Mouse (Mus musculus): ENCODE measurements around the gene Dnah2.

DNA sequence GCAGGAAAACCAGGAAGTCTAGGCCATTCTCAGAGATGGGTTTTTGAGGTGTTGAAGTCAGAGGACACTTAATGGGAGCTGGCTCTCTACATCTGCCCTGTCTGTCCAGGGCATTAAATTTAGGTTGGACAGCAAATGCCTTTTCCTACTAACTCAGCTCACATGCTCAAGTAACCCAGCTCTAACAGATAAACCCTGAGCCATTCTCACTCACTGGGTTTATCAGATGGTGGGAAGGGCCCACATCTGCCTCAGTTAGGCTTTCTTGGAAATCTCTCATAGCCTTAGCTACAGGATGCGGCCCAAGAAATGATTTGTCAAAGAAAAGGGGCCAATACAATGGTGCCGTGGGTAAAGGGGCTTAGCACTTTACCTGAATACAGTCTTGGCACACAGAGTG lies 122.7 kb downstream of the Dnah2 start:
- TF ChIP-seq CTCF (IDR thresholded peaks at IDR 0.05; ENCODE audit: control insufficient read depth, insufficient read depth, insufficient read length) (no peak), MAX (IDR thresholded peaks at IDR 0.05) (no peak), MYOG (IDR thresholded peaks at IDR 0.05; ENCODE audit: control insufficient read depth, extremely low read depth, insufficient read length) (no peak), CEBPB (IDR thresholded peaks at IDR 0.05; ENCODE audit: low read depth) (no peak)

Data from C2C12 (cell line).